Mouse (Mus musculus) lung, postnatal 0 days (tissue): Measurements from ENCODE around the gene Icam5.

Experiments
- CTCF ChIP-seq: IDR thresholded peaks from 2 replicates; pipeline ENCODE4 v1.5.1; 2016; ENCODE audit warnings: antibody characterized with exemption, mild to moderate bottlenecking
- EP300 ChIP-seq: IDR thresholded peaks from 2 replicates; pipeline ENCODE4 v1.6.1; 2016; ENCODE audit warnings: antibody characterized with exemption, mild to moderate bottlenecking, control low read depth

- no peak for TF ChIP-seq CTCF
- no peak for TF ChIP-seq EP300
Measured at GRCm38 (mm10) chr9:21045235-21045634, 13.4 kb downstream of the Icam5 start.
